Mouse (Mus musculus) forebrain, embryonic 16.5 days (tissue): ENCODE data around the gene Rbms3. TPM values are rescaled to one million over a fixed set of nuclear protein-coding genes. Genes with fewer than 3 reads are reported as not detected.

Experiments used
- ATAC-seq: fragments of 200-750 bp; cut with Nextera tagmentation; 2 replicates; pipeline ENCODE4 v1.8.0; 2017; ENCODE audit warnings: mild to moderate bottlenecking, moderate library complexity
- H3K27ac ChIP-seq: fragments of 300-500 bp; sonication (generic); 2 replicates; pipeline ENCODE4 v1.5.1; 2014; ENCODE audit warnings: low read length, control low read depth
- H3K27me3 ChIP-seq: fragments of 300-500 bp; sonication (generic); replicated peaks from 2 replicates; pipeline ENCODE4 v1.6.1; 2014; ENCODE audit warnings: low read length; ENCODE audit not compliant: control insufficient read depth, insufficient read depth
- H3K36me3 ChIP-seq: fragments of 300-500 bp; sonication (generic); 2 replicates; pipeline ENCODE4 v1.6.1; 2014; ENCODE audit not compliant: control insufficient read depth, insufficient read depth
- H3K4me1 ChIP-seq: fragments of 300-500 bp; sonication (generic); replicated peaks from 2 replicates; pipeline ENCODE4 v1.6.1; 2014; ENCODE audit warnings: low read length; ENCODE audit not compliant: control insufficient read depth, insufficient read depth
- H3K4me2 ChIP-seq: fragments of 300-500 bp; sonication (generic); 2 replicates; pipeline ENCODE4 v1.6.1; 2014; ENCODE audit warnings: mild to moderate bottlenecking, low read length, control low read depth
- H3K4me3 ChIP-seq: fragments of 300-500 bp; sonication (generic); replicated peaks from 2 replicates; pipeline ENCODE4 v1.5.1; 2014; ENCODE audit warnings: mild to moderate bottlenecking, low read length, control low read depth
- H3K9ac ChIP-seq: fragments of 300-500 bp; sonication (generic); replicated peaks from 2 replicates; pipeline ENCODE4 v1.6.1; 2014; ENCODE audit warnings: low read depth, low read length, control low read depth
- H3K9me3 ChIP-seq: fragments of 300-500 bp; sonication (generic); 2 replicates; pipeline ENCODE4 v1.6.1; 2016; ENCODE audit warnings: low read length; ENCODE audit not compliant: control insufficient read depth
- WGBS: fragments of 180-500 bp; shearing (Covaris S2); extraction: QIAGEN DNeasy Blood & Tissue Kit; methylation state at CpG from one replicate; pipeline ENCODE4 v1.1.7; 2014; 5-methylcytosine and 5-hydroxymethylcytosine counted together
- polyA plus RNA-seq: library from polyadenylated mRNA; unstranded; fragments of >200 nt; fragmentation: Nextera tagmentation; extraction: Ambion mirVana; gene quantifications from 2 replicates; pipeline ENCODE4 v1.2.1, GENCODE M21; 2015

The Rbms3 gene
- polyA plus RNA-seq, 1 experiment from 2014 or later, result 25.7 TPM

GRCm38 (mm10) chr9:116905646-116906045 is 724.1 kb downstream of the Rbms3 start:
- H3K27me3 ChIP-seq, result no peaks in the 10 kb centered on the region
- ATAC-seq, result peak; percentile 54; the same call in 1 of the 2 replicates
- no peak overlapping the region for H3K9ac ChIP-seq
- H3K4me3 ChIP-seq, result no peak overlapping the region
- H3K4me1 ChIP-seq, result no peaks in the 10 kb centered on the region
- H3K4me2 ChIP-seq, result no peak overlapping the region
- WGBS, result 30% methylated on average over 2 of the region's 2 CpGs
- H3K36me3 ChIP-seq, result no peaks in the 10 kb centered on the region
- H3K27ac ChIP-seq, result no peak overlapping the region
- H3K9me3 ChIP-seq, result no peaks in the 10 kb centered on the region

GRCm38 (mm10) chr9:116903304-116903993 is 726.3 kb downstream of the Rbms3 start:
- H3K4me2 ChIP-seq, result no peak overlapping the region
- H3K27ac ChIP-seq, result no peak overlapping the region
- no peaks in the 10 kb centered on the region for H3K27me3 ChIP-seq
- ATAC-seq, result no peak
- H3K9me3 ChIP-seq, result no peaks in the 10 kb centered on the region
- WGBS, result 56% methylated on average over 11 of the region's 11 CpGs
- no peaks in the 10 kb centered on the region for H3K4me1 ChIP-seq
- no peaks in the 10 kb centered on the region for H3K36me3 ChIP-seq
- H3K9ac ChIP-seq, result no peak overlapping the region
- no peak overlapping the region for H3K4me3 ChIP-seq

GRCm38 (mm10) chr9:116899403-116899802 is 730.3 kb downstream of the Rbms3 start:
- Histone ChIP-seq H3K27ac (no peak overlapping the region), H3K4me1 (no peaks in the 10 kb centered on the region), H3K4me3 (no peak overlapping the region), H3K36me3 (no peaks in the 10 kb centered on the region), H3K4me2 (no peak overlapping the region), H3K9me3 (no peaks in the 10 kb centered on the region), H3K9ac (no peak overlapping the region), H3K27me3 (no peaks in the 10 kb centered on the region)
- 74% methylated on average over 15 of the region's 15 CpGs for WGBS
- no peak for ATAC-seq

GRCm38 (mm10) chr9:116886973-116887680 is 742.6 kb downstream of the Rbms3 start:
- Histone ChIP-seq H3K4me1 (peaks cover 2% of the 10 kb centered on the region; the same call in 1 of the 2 replicates), H3K4me3 (no peak overlapping the region), H3K27me3 (no peaks in the 10 kb centered on the region), H3K36me3 (no peaks in the 10 kb centered on the region), H3K4me2 (no peak overlapping the region), H3K9me3 (no peaks in the 10 kb centered on the region), H3K27ac (no peak overlapping the region), H3K9ac (no peak overlapping the region)
- 85% methylated on average over 9 of the region's 9 CpGs for WGBS
- no peak for ATAC-seq

GRCm38 (mm10) chr9:116885617-116886016 is 744.1 kb downstream of the Rbms3 start:
- no peak overlapping the region for H3K27ac ChIP-seq
- H3K36me3 ChIP-seq, result no peaks in the 10 kb centered on the region
- H3K4me3 ChIP-seq, result no peak overlapping the region
- no peaks in the 10 kb centered on the region for H3K9me3 ChIP-seq
- ATAC-seq, result no peak
- no peaks in the 10 kb centered on the region for H3K27me3 ChIP-seq
- H3K4me2 ChIP-seq, result no peak overlapping the region
- 58% methylated on average over 5 of the region's 5 CpGs for WGBS
- no peaks in the 10 kb centered on the region for H3K4me1 ChIP-seq
- no peak overlapping the region for H3K9ac ChIP-seq

- no peaks in the 10 kb centered on the region for H3K27me3 ChIP-seq
- no peaks in the 10 kb centered on the region for H3K4me1 ChIP-seq
- H3K4me3 ChIP-seq, result no peak overlapping the region
- ATAC-seq, result no peak
- no peak overlapping the region for H3K4me2 ChIP-seq
- peaks cover 7% of the 10 kb centered on the region; the same call in 1 of the 2 replicates for H3K9me3 ChIP-seq
- WGBS, result 82% methylated on average over 4 of the region's 4 CpGs
- H3K9ac ChIP-seq, result no peak overlapping the region
- no peak overlapping the region for H3K27ac ChIP-seq
- no peaks in the 10 kb centered on the region for H3K36me3 ChIP-seq
Observed at GRCm38 (mm10) chr9:116880503-116880902, 749.2 kb downstream of the Rbms3 start.

- Histone ChIP-seq H3K4me3 (no peak overlapping the region), H3K27me3 (no peaks in the 10 kb centered on the region), H3K36me3 (no peaks in the 10 kb centered on the region), H3K27ac (no peak overlapping the region), H3K4me1 (no peaks in the 10 kb centered on the region), H3K9me3 (peaks cover 7% of the 10 kb centered on the region; the same call in 1 of the 2 replicates), H3K9ac (no peak overlapping the region), H3K4me2 (no peak overlapping the region)
- ATAC-seq, result no peak
- 89% methylated on average over 10 of the region's 10 CpGs for WGBS
Observed at GRCm38 (mm10) chr9:116879600-116880457, 749.9 kb downstream of the Rbms3 start.

- Histone ChIP-seq H3K27ac (no peak overlapping the region), H3K4me2 (no peak overlapping the region), H3K27me3 (no peaks in the 10 kb centered on the region), H3K36me3 (no peaks in the 10 kb centered on the region), H3K4me1 (peaks cover 4% of the 10 kb centered on the region; the same call in 1 of the 2 replicates), H3K9ac (no peak overlapping the region), H3K9me3 (peaks cover 7% of the 10 kb centered on the region; the same call in 1 of the 2 replicates), H3K4me3 (no peak overlapping the region)
- 80% methylated on average over 3 of the region's 3 CpGs for WGBS
- no peak for ATAC-seq
Observed at GRCm38 (mm10) chr9:116876786-116877185, 752.9 kb downstream of the Rbms3 start.

- no peaks in the 10 kb centered on the region for H3K27me3 ChIP-seq
- no peak for ATAC-seq
- H3K27ac ChIP-seq, result no peak overlapping the region
- H3K4me1 ChIP-seq, result peaks cover 4% of the 10 kb centered on the region; the same call in 1 of the 2 replicates
- H3K4me3 ChIP-seq, result no peak overlapping the region
- 0 out of 2 replicates have a peak, but pooled peaks cover under 1% of the 10 kb centered on the region for H3K9me3 ChIP-seq
- H3K4me2 ChIP-seq, result no peak overlapping the region
- H3K36me3 ChIP-seq, result no peaks in the 10 kb centered on the region
- WGBS, result 85% methylated on average over 2 of the region's 2 CpGs
- H3K9ac ChIP-seq, result no peak overlapping the region
Observed at GRCm38 (mm10) chr9:116873976-116874320, 755.8 kb downstream of the Rbms3 start.
